Mouse (Mus musculus): Measurements from ENCODE around the gene Dera. TPM values are rescaled to one million over a fixed set of nuclear protein-coding genes. Genes with fewer than 3 reads are reported as not detected.

Gene Dera
- total RNA-seq, 1 experiment = 47.6 TPM

DNA sequence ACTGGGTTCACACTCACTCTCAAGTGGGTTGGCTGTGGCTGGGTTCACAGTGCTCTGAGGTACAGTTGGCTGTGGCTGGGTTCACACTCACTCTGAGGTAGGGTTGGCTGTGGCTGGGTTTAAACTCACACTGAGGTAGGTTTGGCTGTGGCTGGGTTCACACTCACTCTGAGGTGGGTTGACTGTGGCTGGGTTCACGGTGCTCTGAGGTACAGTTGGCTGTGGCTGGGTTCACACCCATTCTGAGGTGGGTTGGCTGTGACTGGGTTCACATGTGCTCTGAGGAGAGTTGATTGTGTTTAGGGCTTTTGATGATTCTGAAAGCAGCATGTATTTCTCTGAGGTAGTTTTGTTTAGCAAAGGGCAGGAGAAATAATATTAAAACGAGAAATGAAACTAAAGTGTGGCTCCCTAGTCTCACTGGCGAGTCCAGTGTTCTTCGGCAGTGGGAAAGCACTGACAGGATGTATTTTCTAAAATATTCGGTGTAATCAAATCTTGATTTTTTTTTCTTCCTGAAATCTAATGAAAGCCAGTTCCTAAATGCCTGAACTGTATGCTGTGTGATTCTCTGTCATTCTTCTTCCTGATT is 70.8 kb downstream of the Dera start:
- peaks cover 0 to 2% of the 10 kb centered on the region in 2 experiments; a peak in 1 of 4 replicates for H3K4me1 ChIP-seq (ENCODE audit: control insufficient read depth in 2 of 2, insufficient read depth in 2 of 2, low read length in 2 of 2, poor library complexity in 1 of 2)
- H3K9me3 ChIP-seq (ENCODE audit: control insufficient read depth, insufficient read depth, low read depth, low read length) = no peaks in the 10 kb centered on the region
- no peak overlapping the region for H3K9ac ChIP-seq (ENCODE audit: insufficient read depth, low read depth, low read length, poor library complexity, severe bottlenecking)
- DNase-seq (ENCODE audit: low read depth, low spot score) = no peak
- no peaks in the 10 kb centered on the region for H3K36me3 ChIP-seq (ENCODE audit: control insufficient read depth, insufficient read depth, low read length, poor library complexity, severe bottlenecking)
- in situ Hi-C loops (cut with MboI; ENCODE audit: low sequenced_read_pairs in 2 of 2, unreplicated experiment in 2 of 2) = no loop called here
- no peak overlapping the region for H3K27ac ChIP-seq (ENCODE audit: insufficient read depth, low read depth, low read length, poor library complexity, severe bottlenecking)
- no peak overlapping the region for H3K4me3 ChIP-seq (ENCODE audit: insufficient read depth in 1 of 2, low read depth in 1 of 2, low read length in 2 of 2, poor library complexity in 1 of 2, severe bottlenecking in 1 of 2)
- TF ChIP-seq ZC3H11A (IDR thresholded peaks at IDR 0.05; ENCODE audit: borderline replicate concordance, low read depth, low read length) (no peak), ZNF384 (IDR thresholded peaks at IDR 0.05; ENCODE audit: low read depth, low read length) (no peak), HCFC1 (IDR thresholded peaks at IDR 0.05; ENCODE audit: borderline replicate concordance, insufficient read depth, low read length) (no peak), MAFK (IDR thresholded peaks at IDR 0.05; ENCODE audit: insufficient read depth, low read depth, low read length) (no peak), CHD2 (IDR thresholded peaks at IDR 0.05; ENCODE audit: low read depth, low read length) (no peak)

DNA sequence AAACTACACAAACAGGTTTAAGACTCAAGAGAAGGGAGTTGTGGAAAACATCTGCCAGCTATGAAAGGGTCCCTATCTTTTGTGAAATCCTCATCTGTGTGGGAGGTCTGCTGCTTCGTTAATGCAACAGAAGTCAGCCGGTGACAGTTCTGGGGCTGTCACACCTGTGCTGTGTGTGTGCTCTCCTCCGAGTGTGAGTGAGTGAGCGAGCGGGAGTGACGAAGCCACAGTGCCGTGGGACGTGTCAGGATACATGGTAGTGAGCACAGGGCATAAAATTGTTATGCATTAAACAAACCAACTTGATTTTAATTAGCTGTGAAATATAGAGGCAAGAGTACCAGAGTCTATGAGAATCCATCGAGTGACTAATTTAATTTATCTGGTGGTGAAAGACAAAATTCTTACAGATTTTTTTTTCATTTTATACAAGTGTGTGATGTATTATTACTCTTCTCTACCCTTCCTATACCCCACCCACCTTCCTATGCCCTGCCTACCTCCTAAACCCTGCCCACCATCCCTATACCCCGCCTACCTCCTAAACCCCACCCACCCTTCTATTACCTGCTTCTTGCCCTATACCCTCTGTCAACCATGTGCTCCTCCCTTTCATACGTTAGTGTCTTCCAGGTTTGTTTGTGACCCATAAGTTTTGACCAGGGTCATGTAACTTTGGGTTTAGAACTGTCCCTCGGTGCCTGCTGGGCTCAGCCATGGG is 74.9 kb downstream of the Dera start:
- Histone ChIP-seq H3K36me3 (ENCODE audit: control insufficient read depth, insufficient read depth, low read length, poor library complexity, severe bottlenecking) (no peaks in the 10 kb centered on the region), H3K4me3 (ENCODE audit: insufficient read depth in 1 of 2, low read depth in 1 of 2, low read length in 2 of 2, poor library complexity in 1 of 2, severe bottlenecking in 1 of 2) (no peak overlapping the region), H3K4me1 (ENCODE audit: control insufficient read depth in 2 of 2, insufficient read depth in 2 of 2, low read length in 2 of 2, poor library complexity in 1 of 2) (peaks cover 0 to 2% of the 10 kb centered on the region in 2 experiments; a peak in 1 of 4 replicates), H3K9me3 (ENCODE audit: control insufficient read depth, insufficient read depth, low read depth, low read length) (no peaks in the 10 kb centered on the region), H3K9ac (ENCODE audit: insufficient read depth, low read depth, low read length, poor library complexity, severe bottlenecking) (no peak overlapping the region), H3K27ac (ENCODE audit: insufficient read depth, low read depth, low read length, poor library complexity, severe bottlenecking) (no peak overlapping the region)
- TF ChIP-seq MAFK (IDR thresholded peaks at IDR 0.05; ENCODE audit: insufficient read depth, low read depth, low read length) = no peak
- no peak for TF ChIP-seq CHD2 (IDR thresholded peaks at IDR 0.05; ENCODE audit: low read depth, low read length)
- no peak for TF ChIP-seq ZC3H11A (IDR thresholded peaks at IDR 0.05; ENCODE audit: borderline replicate concordance, low read depth, low read length)
- no peak for TF ChIP-seq HCFC1 (IDR thresholded peaks at IDR 0.05; ENCODE audit: borderline replicate concordance, insufficient read depth, low read length)
- TF ChIP-seq ZNF384 (IDR thresholded peaks at IDR 0.05; ENCODE audit: low read depth, low read length) = no peak
- DNase-seq (ENCODE audit: low read depth, low spot score) = no peak
- in situ Hi-C loops (cut with MboI; ENCODE audit: low sequenced_read_pairs in 2 of 2, unreplicated experiment in 2 of 2) = no loop called here

DNA sequence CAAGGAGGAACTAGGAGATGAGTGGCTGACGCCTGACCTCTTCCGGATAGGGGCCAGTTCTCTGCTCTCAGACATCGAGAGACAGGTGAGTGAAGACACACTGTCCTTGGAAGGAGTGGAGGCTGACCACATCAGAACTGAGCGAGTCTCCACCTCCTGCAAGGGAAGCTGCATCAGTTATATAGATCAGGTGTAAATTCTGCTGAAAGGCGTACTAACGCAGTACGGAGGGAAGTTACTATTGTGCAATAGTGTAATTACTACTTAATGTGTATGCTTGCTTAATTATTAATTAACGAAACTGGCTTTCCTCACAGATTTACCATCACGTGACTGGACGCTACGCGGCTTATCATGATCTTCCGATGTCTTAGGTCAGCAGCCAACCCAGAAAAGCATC is 82.5 kb downstream of the Dera start:
- no peaks in the 10 kb centered on the region for H3K36me3 ChIP-seq (ENCODE audit: control insufficient read depth, insufficient read depth, low read length, poor library complexity, severe bottlenecking)
- H3K9me3 ChIP-seq (ENCODE audit: control insufficient read depth, insufficient read depth, low read depth, low read length) = no peaks in the 10 kb centered on the region
- H3K27ac ChIP-seq (ENCODE audit: insufficient read depth, low read depth, low read length, poor library complexity, severe bottlenecking) = no peak overlapping the region
- in situ Hi-C loops (cut with MboI; ENCODE audit: low sequenced_read_pairs in 2 of 2, unreplicated experiment in 2 of 2) = no loop called here
- H3K4me1 ChIP-seq (ENCODE audit: control insufficient read depth in 2 of 2, insufficient read depth in 2 of 2, low read length in 2 of 2, poor library complexity in 1 of 2) = no peaks in the 10 kb centered on the region
- DNase-seq (ENCODE audit: low read depth, low spot score) = no peak
- no peak for TF ChIP-seq MAFK (IDR thresholded peaks at IDR 0.05; ENCODE audit: insufficient read depth, low read depth, low read length)
- no peak overlapping the region for H3K4me3 ChIP-seq (ENCODE audit: insufficient read depth in 1 of 2, low read depth in 1 of 2, low read length in 2 of 2, poor library complexity in 1 of 2, severe bottlenecking in 1 of 2)
- H3K9ac ChIP-seq (ENCODE audit: insufficient read depth, low read depth, low read length, poor library complexity, severe bottlenecking) = no peak overlapping the region

DNA sequence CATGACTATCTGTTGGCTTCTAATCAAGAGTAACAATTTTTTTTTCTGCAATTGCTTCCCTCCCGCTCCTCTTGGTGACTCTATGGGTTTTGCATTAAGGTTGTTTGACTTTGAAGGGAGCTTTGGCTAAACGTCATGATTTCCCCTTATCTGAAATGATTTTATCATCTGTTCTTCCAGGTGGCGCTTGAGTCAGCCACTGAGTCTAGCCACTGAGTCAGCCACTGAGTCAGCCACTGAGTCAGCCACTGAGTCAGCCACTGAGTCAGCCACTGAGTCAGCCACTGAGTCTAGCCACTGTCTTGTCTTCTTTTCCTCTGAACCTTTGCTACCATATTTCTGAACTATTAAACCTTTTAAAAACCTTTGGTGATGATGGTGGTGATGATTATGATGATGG is 89.0 kb downstream of the Dera start:
- H3K4me3 ChIP-seq (ENCODE audit: insufficient read depth in 1 of 2, low read depth in 1 of 2, low read length in 2 of 2, poor library complexity in 1 of 2, severe bottlenecking in 1 of 2) = no peak overlapping the region
- no peak for DNase-seq (ENCODE audit: low read depth, low spot score)
- H3K9ac ChIP-seq (ENCODE audit: insufficient read depth, low read depth, low read length, poor library complexity, severe bottlenecking) = no peak overlapping the region
- no peaks in the 10 kb centered on the region for H3K36me3 ChIP-seq (ENCODE audit: control insufficient read depth, insufficient read depth, low read length, poor library complexity, severe bottlenecking)
- in situ Hi-C loops (cut with MboI; ENCODE audit: low sequenced_read_pairs in 2 of 2, unreplicated experiment in 2 of 2) = no loop called here
- no peak for TF ChIP-seq ZNF384 (IDR thresholded peaks at IDR 0.05; ENCODE audit: low read depth, low read length)
- no peak for TF ChIP-seq MAFK (IDR thresholded peaks at IDR 0.05; ENCODE audit: insufficient read depth, low read depth, low read length)
- no peak for TF ChIP-seq CHD2 (IDR thresholded peaks at IDR 0.05; ENCODE audit: low read depth, low read length)
- TF ChIP-seq HCFC1 (IDR thresholded peaks at IDR 0.05; ENCODE audit: borderline replicate concordance, insufficient read depth, low read length) = no peak
- no peak for TF ChIP-seq ZC3H11A (IDR thresholded peaks at IDR 0.05; ENCODE audit: borderline replicate concordance, low read depth, low read length)
- H3K27ac ChIP-seq (ENCODE audit: insufficient read depth, low read depth, low read length, poor library complexity, severe bottlenecking) = no peak overlapping the region
- H3K4me1 ChIP-seq (ENCODE audit: control insufficient read depth in 2 of 2, insufficient read depth in 2 of 2, low read length in 2 of 2, poor library complexity in 1 of 2) = no peaks in the 10 kb centered on the region
- H3K9me3 ChIP-seq (ENCODE audit: control insufficient read depth, insufficient read depth, low read depth, low read length) = no peaks in the 10 kb centered on the region
